Mouse (Mus musculus): Measurements from ENCODE around the gene Treml1.
"Not testable (repeated sequence)": the region's sequence is repeated elsewhere in the genome, so short reads cannot be mapped to it uniquely, and the experiment has no call there.

DNA sequence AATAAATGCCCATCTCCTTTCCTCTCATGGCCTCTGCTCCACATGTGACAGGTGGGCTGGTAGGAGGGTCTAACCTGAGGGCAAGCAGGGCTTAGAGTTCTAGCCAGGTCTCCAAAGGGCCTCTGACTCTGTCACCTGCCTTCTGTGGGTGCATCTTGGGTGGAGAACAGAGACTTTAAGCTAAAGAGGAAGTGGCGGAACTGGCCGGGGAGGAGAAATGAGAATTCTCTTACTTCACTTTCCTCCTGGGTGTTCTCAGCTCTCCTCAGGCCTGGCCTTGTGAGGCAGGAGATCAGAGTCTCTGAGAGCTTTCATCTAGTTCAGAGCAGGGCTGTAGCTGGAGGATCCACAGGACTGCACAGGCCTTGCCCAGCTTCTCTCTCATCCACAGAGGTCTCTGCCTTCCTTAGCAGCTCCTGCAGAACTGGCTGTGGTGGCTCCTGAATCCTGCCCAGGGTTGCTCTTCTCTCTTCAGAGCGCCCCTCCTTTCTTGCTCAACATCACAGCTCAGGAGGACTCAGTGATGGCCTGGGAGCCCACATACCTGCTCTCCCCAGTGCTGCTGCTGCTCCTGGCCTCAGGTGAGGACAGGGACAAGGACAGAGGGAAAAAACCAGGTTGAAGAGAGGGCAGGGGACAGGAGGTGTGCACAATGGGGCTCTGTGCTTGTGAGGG is 43.7 kb upstream of the Treml1 start, which contains the start of gene B430306N03Rik:
- TF ChIP-seq CTCF (IDR thresholded peaks at IDR 0.05; ENCODE audit: low read depth); EP300 (optimal IDR thresholded peaks at IDR 0.05): not testable (repeated sequence)

All from stomach, postnatal 0 days (tissue).